Mouse (Mus musculus): ENCODE measurements around the gene Sh3rf3.

Sh3rf3 gene

GRCm38 (mm10) chr10:59166104-59166944 is 353.2 kb downstream of the Sh3rf3 start:
- DNase-seq (ENCODE audit: low read depth, low spot score): peak; percentile 22

GRCm38 (mm10) chr10:59171042-59171441 is 357.9 kb downstream of the Sh3rf3 start:
- no peak for DNase-seq (ENCODE audit: low read depth, low spot score)

GRCm38 (mm10) chr10:59172539-59172938 is 359.4 kb downstream of the Sh3rf3 start:
- no peak for DNase-seq (ENCODE audit: low read depth, low spot score)

GRCm38 (mm10) chr10:59179620-59180019 is 366.5 kb downstream of the Sh3rf3 start:
- no peak for DNase-seq (ENCODE audit: low read depth, low spot score)

- DNase-seq (ENCODE audit: low read depth, low spot score): no peak
These were observed 369.1 kb downstream of the Sh3rf3 start for GRCm38 (mm10) chr10:59182306-59182705.
